Mouse (Mus musculus): ENCODE measurements around the gene Pced1a. TPM values are rescaled to one million over a fixed set of nuclear protein-coding genes. Genes with fewer than 3 reads are reported as not detected.
"Not testable (repeated sequence)": the region's sequence is repeated elsewhere in the genome, so short reads cannot be mapped to it uniquely, and the experiment has no call there.

Gene Pced1a
- total RNA-seq, 2 experiments from 2014 or later, result 4.7 to 7.7 TPM

- no peak for DNase-seq
Measured at GRCm38 (mm10) chr2:130390993-130391625, 33.4 kb downstream of the Pced1a start.

- no peak for DNase-seq
Measured at GRCm38 (mm10) chr2:130388796-130389195, 35.7 kb downstream of the Pced1a start.

GRCm38 (mm10) chr2:130386212-130386611 is 38.3 kb downstream of the Pced1a start:
- no peak for DNase-seq

DNA sequence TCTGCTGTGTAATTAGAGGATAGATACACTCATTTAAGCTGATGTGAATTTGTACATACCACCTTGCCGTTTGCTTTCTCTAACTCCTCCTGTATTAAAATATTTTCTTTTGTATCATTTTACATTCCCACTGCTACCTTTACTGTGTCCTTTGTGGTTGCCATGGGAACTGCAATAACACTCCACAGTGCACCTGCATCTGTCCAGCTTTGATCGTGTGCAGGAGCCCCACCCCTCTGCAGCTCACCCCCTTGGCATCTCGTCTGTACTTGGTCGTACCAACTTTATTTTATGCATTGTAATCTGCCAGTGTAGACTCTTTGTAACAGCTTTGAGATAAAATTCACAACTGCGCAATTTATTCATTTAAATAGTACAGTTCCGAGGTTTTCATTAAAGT is 40.6 kb downstream of the Pced1a start:
- no peak for DNase-seq

DNA sequence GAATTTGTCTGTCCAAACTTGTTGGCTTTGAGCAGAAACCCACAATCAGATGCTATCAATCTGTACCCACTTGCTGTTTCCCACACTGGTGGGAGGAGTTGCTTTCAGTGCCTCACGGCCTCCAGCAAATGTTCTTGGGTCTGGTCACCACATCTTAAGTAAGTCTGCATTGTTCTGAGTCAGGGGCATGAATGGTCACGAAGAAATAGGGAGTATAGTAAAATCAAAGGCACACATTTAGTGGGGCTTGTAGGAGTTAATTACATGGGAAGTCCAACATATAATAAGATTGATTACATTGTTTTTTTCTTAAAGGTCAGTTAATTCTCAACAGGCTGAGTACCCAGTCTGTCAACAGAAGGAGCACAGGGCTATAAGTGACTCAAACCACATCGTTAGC is 41.3 kb downstream of the Pced1a start:
- DNase-seq, result no peak

DNA sequence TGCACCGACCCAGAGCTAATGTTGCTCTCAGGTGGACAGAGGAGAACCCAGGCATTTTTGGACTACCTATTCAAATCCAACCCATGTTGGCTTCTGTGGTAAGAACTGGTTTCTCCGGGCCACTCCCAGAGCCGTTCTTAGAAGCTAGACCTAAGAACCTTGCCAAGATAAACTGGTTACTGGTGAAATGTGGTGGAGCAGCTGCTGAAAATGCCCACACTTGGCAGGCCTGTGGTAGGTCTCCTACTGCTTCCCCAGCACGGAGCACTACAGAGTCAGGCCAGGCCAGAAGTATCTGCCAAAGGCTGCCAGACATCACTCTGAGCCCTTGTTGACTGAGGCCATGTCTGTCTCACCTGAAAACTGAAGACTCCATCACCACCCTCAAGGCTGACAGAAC is 49.5 kb downstream of the Pced1a start:
- no peak for DNase-seq

- not testable (repeated sequence) for DNase-seq
Measured at GRCm38 (mm10) chr2:130373026-130373425, 51.5 kb downstream of the Pced1a start.

GRCm38 (mm10) chr2:130367386-130367785 is 57.1 kb downstream of the Pced1a start:
- no peak for DNase-seq

Other genes with a start within 250 kb of the Pced1a start
- gene Snrpb, start 245.3 kb downstream of the Pced1a start, total RNA-seq (2021), result 100 to 1,000 TPM; 155 to 170 TPM
- not detected for gene Tmc2, start 229.5 kb downstream of the Pced1a start, total RNA-seq (2021)
- 10 to 100 TPM; 46.8 to 54.5 TPM for gene Nop56, start 150.3 kb downstream of the Pced1a start, total RNA-seq (2021)
- 100 to 1,000 TPM; 365 to 419 TPM for gene Idh3b, start 140.2 kb downstream of the Pced1a start, total RNA-seq (2021)
- gene Ebf4, start 129.5 kb downstream of the Pced1a start, total RNA-seq (2021), result 1 to 10 TPM; 1.5 to 1.9 TPM
- gene Cpxm1, start 27.1 kb downstream of the Pced1a start, total RNA-seq (2021), result 10 to 100 TPM; 17.5 to 19.8 TPM
- not detected for gene Gm28372, start 19.5 kb downstream of the Pced1a start, total RNA-seq (2021)
- gene 1700020A23Rik, start 19.4 kb downstream of the Pced1a start, total RNA-seq (2021), result not detected
- gene Tmem239, start 18.2 kb downstream of the Pced1a start, total RNA-seq (2021), result not detected
- 10 to 100 TPM; 23.0 to 25.9 TPM for gene Vps16, start 362 bp downstream of the Pced1a start, total RNA-seq (2021)
- 10 to 100 TPM; 42.2 to 49.9 TPM for gene Ptpra, start 25.6 kb upstream of the Pced1a start, total RNA-seq (2021)
- 10 to 100 TPM; 48.6 to 51.2 TPM for gene Mrps26, start 139.0 kb upstream of the Pced1a start, total RNA-seq (2021)
- gene Oxt, start 151.5 kb upstream of the Pced1a start, total RNA-seq (2021), result not detected
- gene Avp, start 157.9 kb upstream of the Pced1a start, total RNA-seq (2021), result under 1 TPM in 1 of 2 experiments, not detected in 1; 0.50 TPM
- gene Fastkd5, start 205.3 kb upstream of the Pced1a start, total RNA-seq (2021), result 1 to 10 TPM; 4.8 to 6.0 TPM
- gene Ubox5, start 205.3 kb upstream of the Pced1a start, total RNA-seq (2021), result 1 to 10 TPM; 4.7 to 5.1 TPM
- 1 to 10 TPM; 2.9 to 3.4 TPM for gene Lzts3, start 218.1 kb upstream of the Pced1a start, total RNA-seq (2021)
- 10 to 100 TPM; 66.1 to 71.3 TPM for gene Ddrgk1, start 240.0 kb upstream of the Pced1a start, total RNA-seq (2021)
- gene Itpa, start 242.9 kb upstream of the Pced1a start, total RNA-seq (2021), result 10 to 100 TPM; 15.9 to 16.5 TPM

Measured in gastrocnemius, postnatal 10 days (tissue).